Mouse (Mus musculus): ENCODE data around the gene Rbms1. TPM values are rescaled to one million over a fixed set of nuclear protein-coding genes. Genes with fewer than 3 reads are reported as not detected.

Gene Rbms1
- polyA plus RNA-seq, 1 experiment from 2014 or later = 78.6 TPM

- Histone ChIP-seq H3K4me2 (replicated peaks; ENCODE audit: low read depth, low read length) (no peak overlapping the region), H3K27me3 (ENCODE audit: control insufficient read depth, insufficient read depth, low read length) (no peaks in the 10 kb centered on the region), H3K4me3 (ENCODE audit: low read depth, low read length) (no peak overlapping the region), H3K27ac (ENCODE audit: low read depth, low read length) (no peak overlapping the region), H3K9ac (ENCODE audit: low read depth, low read length) (no peak overlapping the region), H3K36me3 (ENCODE audit: control insufficient read depth, insufficient read depth, low read length) (no peaks in the 10 kb centered on the region), H3K4me1 (replicated peaks; ENCODE audit: control insufficient read depth, insufficient read depth, low read length) (no peaks in the 10 kb centered on the region), H3K9me3 (ENCODE audit: control insufficient read depth, low read length) (no peaks in the 10 kb centered on the region)
- ATAC-seq (ENCODE audit: low FRiP score) (no peak), DNase-seq (ENCODE audit: low spot score) (no peak)
- WGBS = 66% methylated on average over 6 of the region's 6 CpGs
Measured at GRCm38 (mm10) chr2:60712483-60712882, 250.5 kb downstream of the Rbms1 start.

DNA sequence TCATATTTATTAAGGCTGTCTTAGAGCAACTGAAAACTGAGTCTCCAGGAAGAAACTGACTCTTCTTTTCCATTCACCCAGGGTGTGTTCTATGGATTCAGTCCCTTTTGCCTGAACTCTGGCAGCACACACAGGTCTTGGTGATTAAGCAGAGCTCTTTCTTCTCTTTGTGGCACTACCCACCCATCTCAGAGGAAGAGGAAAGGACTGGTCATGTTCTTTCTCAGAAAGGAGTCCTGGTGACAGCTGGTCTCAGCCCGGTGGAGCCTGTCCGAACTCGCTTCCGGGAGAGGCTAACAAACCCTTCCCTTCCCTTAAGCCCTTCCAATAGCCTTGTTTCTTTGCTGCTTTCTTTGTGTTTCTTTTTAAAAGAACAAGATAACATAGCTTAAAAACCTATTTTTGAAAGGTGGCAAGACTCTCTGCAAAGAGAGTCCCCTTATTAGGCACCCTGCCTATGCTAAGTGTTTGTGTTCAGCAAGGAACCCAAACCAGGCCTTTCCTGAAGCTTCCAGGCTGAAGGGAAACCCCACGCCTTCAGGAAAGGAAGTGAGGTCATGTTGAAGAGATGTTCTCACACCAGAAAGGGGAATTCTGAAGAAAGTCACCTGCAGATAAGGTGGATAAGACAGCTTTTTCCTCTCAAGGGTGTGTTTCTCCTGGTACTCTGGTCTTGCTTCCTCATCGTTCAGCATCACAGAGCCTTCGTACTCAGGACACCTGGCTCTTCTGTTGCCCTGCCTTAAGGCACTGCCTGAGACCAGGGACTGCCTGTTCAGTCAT lies 251.7 kb downstream of the Rbms1 start:
- WGBS = 88% methylated on average over 7 of the region's 7 CpGs

DNA sequence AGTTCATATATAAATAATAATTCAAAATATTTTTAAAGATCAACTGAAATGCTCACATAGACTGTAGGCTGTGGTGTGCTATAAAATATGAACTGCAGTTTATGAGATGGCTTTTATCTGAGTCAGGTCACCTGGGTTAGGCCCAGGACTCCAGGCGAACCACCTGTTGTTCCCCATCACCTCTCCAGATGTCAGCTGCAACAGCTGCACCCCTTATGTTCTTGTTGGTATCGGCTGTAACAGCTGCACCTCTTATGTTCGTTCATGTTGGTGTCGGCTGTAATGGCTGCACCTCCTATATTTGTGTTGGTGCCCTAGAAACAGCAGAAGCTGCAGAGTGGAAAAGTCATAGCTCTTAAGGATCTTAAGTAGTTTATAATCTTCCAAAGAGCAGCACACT lies 252.7 kb downstream of the Rbms1 start:
- H3K27ac ChIP-seq (ENCODE audit: low read depth, low read length) = no peak overlapping the region
- no peaks in the 10 kb centered on the region for H3K9me3 ChIP-seq (ENCODE audit: control insufficient read depth, low read length)
- no peaks in the 10 kb centered on the region for H3K36me3 ChIP-seq (ENCODE audit: control insufficient read depth, insufficient read depth, low read length)
- ATAC-seq (ENCODE audit: low FRiP score) = no peak
- 88% methylated on average over 4 of the region's 4 CpGs for whole genome bisulfite sequencing
- no peak overlapping the region for H3K9ac ChIP-seq (ENCODE audit: low read depth, low read length)
- no peak for DNase-seq (ENCODE audit: low spot score)
- no peaks in the 10 kb centered on the region for H3K27me3 ChIP-seq (ENCODE audit: control insufficient read depth, insufficient read depth, low read length)
- no peak overlapping the region for H3K4me2 ChIP-seq (replicated peaks; ENCODE audit: low read depth, low read length)
- no peaks in the 10 kb centered on the region for H3K4me1 ChIP-seq (replicated peaks; ENCODE audit: control insufficient read depth, insufficient read depth, low read length)
- H3K4me3 ChIP-seq (ENCODE audit: low read depth, low read length) = no peak overlapping the region

More for the DNA sequence above, 251.7 kb downstream of the Rbms1 start:
- Histone ChIP-seq H3K4me2 (replicated peaks; ENCODE audit: low read depth, low read length) (no peak overlapping the region), H3K27ac (ENCODE audit: low read depth, low read length) (no peak overlapping the region), H3K27me3 (ENCODE audit: control insufficient read depth, insufficient read depth, low read length) (no peaks in the 10 kb centered on the region), H3K9ac (ENCODE audit: low read depth, low read length) (no peak overlapping the region), H3K4me3 (ENCODE audit: low read depth, low read length) (no peak overlapping the region), H3K4me1 (replicated peaks; ENCODE audit: control insufficient read depth, insufficient read depth, low read length) (no peaks in the 10 kb centered on the region), H3K9me3 (ENCODE audit: control insufficient read depth, low read length) (no peaks in the 10 kb centered on the region), H3K36me3 (ENCODE audit: control insufficient read depth, insufficient read depth, low read length) (no peaks in the 10 kb centered on the region)
- DNase-seq (ENCODE audit: low spot score) (no peak), ATAC-seq (ENCODE audit: low FRiP score) (no peak)

DNA sequence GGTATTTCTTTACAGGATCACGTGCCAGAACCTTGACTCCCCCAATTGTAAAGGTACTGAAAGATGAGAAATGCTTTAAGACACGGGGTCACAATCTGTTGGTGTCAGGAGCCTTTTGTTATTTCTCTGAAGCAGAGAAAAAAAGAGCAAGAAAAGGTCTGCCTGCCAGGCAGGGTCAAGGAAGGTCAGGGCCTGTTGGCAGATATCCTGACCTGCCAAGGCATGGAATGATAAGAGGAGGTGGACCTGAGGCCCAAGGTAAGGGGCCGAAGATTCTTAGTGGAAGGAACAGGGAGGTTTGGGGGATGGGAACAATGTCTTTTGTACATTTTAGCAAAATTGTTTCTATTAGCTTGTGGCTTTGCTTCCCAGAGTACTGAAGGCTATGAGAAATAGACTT lies 254.3 kb downstream of the Rbms1 start:
- ATAC-seq (ENCODE audit: low FRiP score) = no peak
- no peak overlapping the region for H3K4me3 ChIP-seq (ENCODE audit: low read depth, low read length)
- no peak for DNase-seq (ENCODE audit: low spot score)
- H3K9ac ChIP-seq (ENCODE audit: low read depth, low read length) = no peak overlapping the region
- 20% methylated on average over 3 of the region's 3 CpGs for WGBS
- no peaks in the 10 kb centered on the region for H3K36me3 ChIP-seq (ENCODE audit: control insufficient read depth, insufficient read depth, low read length)
- no peaks in the 10 kb centered on the region for H3K9me3 ChIP-seq (ENCODE audit: control insufficient read depth, low read length)
- no peaks in the 10 kb centered on the region for H3K27me3 ChIP-seq (ENCODE audit: control insufficient read depth, insufficient read depth, low read length)
- no peaks in the 10 kb centered on the region for H3K4me1 ChIP-seq (replicated peaks; ENCODE audit: control insufficient read depth, insufficient read depth, low read length)
- H3K4me2 ChIP-seq (replicated peaks; ENCODE audit: low read depth, low read length) = no peak overlapping the region
- H3K27ac ChIP-seq (ENCODE audit: low read depth, low read length) = no peak overlapping the region

DNA sequence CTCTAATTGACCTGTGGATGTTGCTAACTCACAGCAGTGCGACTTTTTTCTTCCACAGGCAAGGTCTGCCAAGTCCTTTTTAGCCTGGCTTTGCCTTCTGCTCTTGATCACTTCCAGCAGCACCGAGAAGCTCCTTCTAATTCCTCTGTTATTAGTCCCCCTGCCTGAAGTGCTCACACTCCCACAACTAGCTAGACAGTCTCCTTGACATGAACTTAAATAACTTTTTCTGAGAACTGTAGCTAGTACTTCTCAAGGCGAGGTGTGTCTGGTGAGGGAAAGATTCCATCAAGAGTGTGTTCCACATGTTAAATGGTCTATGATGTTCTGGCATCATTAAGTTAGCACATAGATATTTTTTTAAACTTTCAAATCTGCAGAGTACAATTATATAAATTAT lies 256.1 kb downstream of the Rbms1 start:
- Histone ChIP-seq H3K27me3 (ENCODE audit: control insufficient read depth, insufficient read depth, low read length) (no peaks in the 10 kb centered on the region), H3K4me1 (replicated peaks; ENCODE audit: control insufficient read depth, insufficient read depth, low read length) (no peaks in the 10 kb centered on the region), H3K36me3 (ENCODE audit: control insufficient read depth, insufficient read depth, low read length) (no peaks in the 10 kb centered on the region), H3K4me2 (replicated peaks; ENCODE audit: low read depth, low read length) (no peak overlapping the region), H3K9me3 (ENCODE audit: control insufficient read depth, low read length) (no peaks in the 10 kb centered on the region), H3K27ac (ENCODE audit: low read depth, low read length) (no peak overlapping the region), H3K9ac (ENCODE audit: low read depth, low read length) (no peak overlapping the region), H3K4me3 (ENCODE audit: low read depth, low read length) (no peak overlapping the region)
- 88% methylated on average over 3 of the region's 3 CpGs for WGBS
- no peak for ATAC-seq (ENCODE audit: low FRiP score)
- no peak for DNase-seq (ENCODE audit: low spot score)

GRCm38 (mm10) chr2:60705426-60705825 lies 257.6 kb downstream of the Rbms1 start:
- 87% methylated on average over 8 of the region's 8 CpGs for WGBS
- Histone ChIP-seq H3K27me3 (ENCODE audit: control insufficient read depth, insufficient read depth, low read length) (no peaks in the 10 kb centered on the region), H3K9ac (ENCODE audit: low read depth, low read length) (no peak overlapping the region), H3K4me1 (replicated peaks; ENCODE audit: control insufficient read depth, insufficient read depth, low read length) (no peaks in the 10 kb centered on the region), H3K9me3 (ENCODE audit: control insufficient read depth, low read length) (no peaks in the 10 kb centered on the region), H3K36me3 (ENCODE audit: control insufficient read depth, insufficient read depth, low read length) (no peaks in the 10 kb centered on the region), H3K4me3 (ENCODE audit: low read depth, low read length) (no peak overlapping the region), H3K4me2 (replicated peaks; ENCODE audit: low read depth, low read length) (no peak overlapping the region), H3K27ac (ENCODE audit: low read depth, low read length) (no peak overlapping the region)
- no peak for ATAC-seq (ENCODE audit: low FRiP score)
- no peak for DNase-seq (ENCODE audit: low spot score)

DNA sequence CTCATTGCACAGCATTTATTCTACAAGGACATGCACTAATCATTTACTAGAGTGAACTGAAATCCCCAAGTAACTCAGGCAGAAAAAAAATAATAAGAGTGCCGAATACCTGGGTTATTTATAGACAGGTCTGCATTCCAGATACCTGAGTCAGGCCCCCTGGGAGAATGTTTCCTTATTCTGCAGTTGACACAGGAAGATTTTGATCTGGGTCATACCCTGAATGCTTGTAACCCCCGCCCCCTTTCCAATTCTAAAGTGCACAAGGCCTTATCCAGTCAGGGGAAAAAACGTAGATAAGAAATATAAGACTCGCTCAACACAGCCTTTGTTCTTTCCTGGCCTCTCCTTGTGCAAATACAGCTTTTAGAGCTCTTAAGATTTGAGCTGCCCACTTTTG lies 259.7 kb downstream of the Rbms1 start:
- ATAC-seq (ENCODE audit: low FRiP score) = no peak
- no peak for DNase-seq (ENCODE audit: low spot score)
- no peak overlapping the region for H3K27ac ChIP-seq (ENCODE audit: low read depth, low read length)
- no peak overlapping the region for H3K9ac ChIP-seq (ENCODE audit: low read depth, low read length)
- H3K4me3 ChIP-seq (ENCODE audit: low read depth, low read length) = no peak overlapping the region
- H3K27me3 ChIP-seq (ENCODE audit: control insufficient read depth, insufficient read depth, low read length) = no peaks in the 10 kb centered on the region
- no peak overlapping the region for H3K4me2 ChIP-seq (replicated peaks; ENCODE audit: low read depth, low read length)
- no peaks in the 10 kb centered on the region for H3K4me1 ChIP-seq (replicated peaks; ENCODE audit: control insufficient read depth, insufficient read depth, low read length)
- H3K9me3 ChIP-seq (ENCODE audit: control insufficient read depth, low read length) = no peaks in the 10 kb centered on the region
- no peaks in the 10 kb centered on the region for H3K36me3 ChIP-seq (ENCODE audit: control insufficient read depth, insufficient read depth, low read length)
- 70% methylated on average over 4 of the region's 4 CpGs for WGBS

GRCm38 (mm10) chr2:60700956-60701355 lies 262.0 kb downstream of the Rbms1 start:
- DNase-seq (ENCODE audit: low spot score) = no peak
- no peak overlapping the region for H3K27ac ChIP-seq (ENCODE audit: low read depth, low read length)
- H3K4me2 ChIP-seq (replicated peaks; ENCODE audit: low read depth, low read length) = no peak overlapping the region
- no peak for ATAC-seq (ENCODE audit: low FRiP score)
- H3K9ac ChIP-seq (ENCODE audit: low read depth, low read length) = no peak overlapping the region
- no peaks in the 10 kb centered on the region for H3K9me3 ChIP-seq (ENCODE audit: control insufficient read depth, low read length)
- 87% methylated on average over 4 of the region's 4 CpGs for WGBS
- H3K36me3 ChIP-seq (ENCODE audit: control insufficient read depth, insufficient read depth, low read length) = no peaks in the 10 kb centered on the region
- no peaks in the 10 kb centered on the region for H3K4me1 ChIP-seq (replicated peaks; ENCODE audit: control insufficient read depth, insufficient read depth, low read length)
- H3K4me3 ChIP-seq (ENCODE audit: low read depth, low read length) = no peak overlapping the region
- H3K27me3 ChIP-seq (ENCODE audit: control insufficient read depth, insufficient read depth, low read length) = no peaks in the 10 kb centered on the region
